Mouse (Mus musculus) olfactory bulb, adult 2 months (tissue): ENCODE results near the gene Olfr876. TPM values are rescaled to one million over a fixed set of nuclear protein-coding genes. Genes with fewer than 3 reads are reported as not detected.

ENCODE experiments used
- H3K27ac ChIP-seq: fragments of 200-500 bp; 2 replicates; pipeline ENCODE4 v1.5.1; 2012; ENCODE audit warnings: low read depth, low read length; ENCODE audit not compliant: insufficient read depth
- H3K4me1 ChIP-seq: fragments of 200-500 bp; 2 replicates; pipeline ENCODE4 v1.6.1; 2012; ENCODE audit warnings: low read length; ENCODE audit not compliant: control insufficient read depth, insufficient read depth
- H3K4me3 ChIP-seq: fragments of 200-500 bp; 2 replicates; pipeline ENCODE4 v1.5.1; 2012; ENCODE audit warnings: mild to moderate bottlenecking, low read depth, low read length, moderate library complexity; ENCODE audit not compliant: insufficient read depth
- CTCF ChIP-seq: fragments of 200-500 bp; IDR thresholded peaks from 2 replicates; pipeline ENCODE4 v1.5.1; 2012; ENCODE audit warnings: low read depth, mild to moderate bottlenecking, low read length, moderate library complexity; ENCODE audit not compliant: insufficient read depth
- POLR2A ChIP-seq: fragments of 200-500 bp; IDR thresholded peaks from 2 replicates; pipeline ENCODE4 v1.6.1; 2012; ENCODE audit warnings: mild to moderate bottlenecking, low read depth, low read length, moderate library complexity; ENCODE audit not compliant: insufficient read depth
- WGBS: fragments of 180-500 bp; shearing (Covaris S2); methylation state at CpG from one replicate; pipeline ENCODE4 v1.1.7; 2018; 5-methylcytosine and 5-hydroxymethylcytosine counted together
- polyA plus RNA-seq: library from polyadenylated mRNA; stranded (reverse); fragments of >200 nt; gene quantifications from 2 replicates; pipeline ENCODE4 v1.2.4, GENCODE M21; 2012; ENCODE audit warnings: low replicate concordance; ENCODE audit not compliant: missing spikeins, insufficient read depth, insufficient read length

The Olfr876 gene
- polyA plus RNA-seq, 1 experiment = not detected

GRCm38 (mm10) chr9:37807235-37807634 lies 4.4 kb downstream of the Olfr876 start:
- Histone ChIP-seq H3K4me1 (no peaks in the 10 kb centered on the region), H3K27ac (no peak overlapping the region), H3K4me3 (no peak overlapping the region)
- TF ChIP-seq POLR2A (no peak), CTCF (no peak)

GRCm38 (mm10) chr9:37808456-37808855 lies 5.6 kb downstream of the Olfr876 start:
- no peak for TF ChIP-seq CTCF
- TF ChIP-seq POLR2A = no peak
- H3K4me1 ChIP-seq = no peaks in the 10 kb centered on the region
- H3K4me3 ChIP-seq = no peak overlapping the region
- 91% methylated on average over 3 of the region's 3 CpGs for WGBS
- no peak overlapping the region for H3K27ac ChIP-seq

- H3K4me3 ChIP-seq = no peak overlapping the region
- H3K4me1 ChIP-seq = no peaks in the 10 kb centered on the region
- TF ChIP-seq POLR2A (no peak), CTCF (no peak)
- 53% methylated on average over 2 of the region's 2 CpGs for WGBS
- no peak overlapping the region for H3K27ac ChIP-seq
Measured at GRCm38 (mm10) chr9:37808976-37809375, 6.1 kb downstream of the Olfr876 start.

- Histone ChIP-seq H3K4me3 (no peak overlapping the region), H3K4me1 (no peaks in the 10 kb centered on the region), H3K27ac (no peak overlapping the region)
- TF ChIP-seq POLR2A = no peak
- no peak for TF ChIP-seq CTCF
- WGBS = 46% methylated on average over 3 of the region's 3 CpGs
Measured at GRCm38 (mm10) chr9:37814696-37815095, 11.9 kb downstream of the Olfr876 start.

GRCm38 (mm10) chr9:37829881-37830280 lies 27.1 kb downstream of the Olfr876 start:
- Histone ChIP-seq H3K27ac (no peak overlapping the region), H3K4me3 (no peak overlapping the region), H3K4me1 (no peaks in the 10 kb centered on the region)
- no peak for TF ChIP-seq POLR2A

- no peak overlapping the region for H3K27ac ChIP-seq
- no peak for TF ChIP-seq CTCF
- no peak overlapping the region for H3K4me3 ChIP-seq
- WGBS = 74% methylated on average over 1 of the region's 1 CpGs
- no peaks in the 10 kb centered on the region for H3K4me1 ChIP-seq
Measured at GRCm38 (mm10) chr9:37833341-37833740, 30.5 kb downstream of the Olfr876 start.

- no peaks in the 10 kb centered on the region for H3K4me1 ChIP-seq
- TF ChIP-seq CTCF = no peak
- TF ChIP-seq POLR2A = no peak
- WGBS = 85% methylated on average over 2 of the region's 2 CpGs
- H3K27ac ChIP-seq = no peak overlapping the region
- H3K4me3 ChIP-seq = no peak overlapping the region
Measured at GRCm38 (mm10) chr9:37849267-37849666, 46.4 kb downstream of the Olfr876 start.

GRCm38 (mm10) chr9:37853969-37854368 lies 51.1 kb downstream of the Olfr876 start, which contains the start of gene Olfr877:
TSS of gene Olfr877 (plus strand) at chr9:37854269.
- no peak within 1 kb of the TSS for H3K27ac ChIP-seq
- 58% methylated on average over 4 of the region's 4 CpGs for WGBS
- no peak within 1 kb of the TSS for H3K4me3 ChIP-seq
- TF ChIP-seq POLR2A (no peak), CTCF (no peak)
- no peaks in the 10 kb centered on the region for H3K4me1 ChIP-seq

Other genes with a start within 250 kb of the Olfr876 start
- not detected in 2 replicates for gene Siae, start 247.3 kb upstream of the Olfr876 start, polyA plus RNA-seq
- gene Spa17, start 189.3 kb upstream of the Olfr876 start, polyA plus RNA-seq = not detected in 2 replicates
- gene Tbrg1, start 145.7 kb upstream of the Olfr876 start, polyA plus RNA-seq = not detected in 2 replicates
- not detected in 2 replicates for gene Panx3, start 133.8 kb upstream of the Olfr876 start, polyA plus RNA-seq
- not detected in 2 replicates for gene Olfr160, start 86.8 kb upstream of the Olfr876 start, polyA plus RNA-seq
- gene Olfr874, start 57.9 kb upstream of the Olfr876 start, polyA plus RNA-seq = not detected in 2 replicates
- gene Olfr875, start 31.2 kb upstream of the Olfr876 start, polyA plus RNA-seq = not detected in 2 replicates
- gene Olfr877, start 51.2 kb downstream of the Olfr876 start, polyA plus RNA-seq = not detected in 2 replicates
- not detected in 2 replicates for gene Olfr145, start 93.7 kb downstream of the Olfr876 start, polyA plus RNA-seq
- not detected in 2 replicates for gene Olfr878, start 114.8 kb downstream of the Olfr876 start, polyA plus RNA-seq
- not detected in 2 replicates for gene Olfr881, start 188.8 kb downstream of the Olfr876 start, polyA plus RNA-seq
- not detected in 2 replicates for gene Olfr883, start 222.8 kb downstream of the Olfr876 start, polyA plus RNA-seq
- not detected in 2 replicates for gene Olfr884, start 243.5 kb downstream of the Olfr876 start, polyA plus RNA-seq